Mouse (Mus musculus) spleen, postnatal 14 days (tissue): ENCODE measurements at regions not wholly inside any gene's neighbourhood (a gene's known extent, or its start where the extent isn't known, plus 50 kb on each side); places are given as distances from the start of the nearest gene placed in this dataset.

Experiments
- DNase-seq, 2 experiments: peaks; one replicate each; pipeline ENCODE4 v3.0.0; 2021 to 2022; ENCODE audit warnings: low spot score in 2 of 2

DNA sequence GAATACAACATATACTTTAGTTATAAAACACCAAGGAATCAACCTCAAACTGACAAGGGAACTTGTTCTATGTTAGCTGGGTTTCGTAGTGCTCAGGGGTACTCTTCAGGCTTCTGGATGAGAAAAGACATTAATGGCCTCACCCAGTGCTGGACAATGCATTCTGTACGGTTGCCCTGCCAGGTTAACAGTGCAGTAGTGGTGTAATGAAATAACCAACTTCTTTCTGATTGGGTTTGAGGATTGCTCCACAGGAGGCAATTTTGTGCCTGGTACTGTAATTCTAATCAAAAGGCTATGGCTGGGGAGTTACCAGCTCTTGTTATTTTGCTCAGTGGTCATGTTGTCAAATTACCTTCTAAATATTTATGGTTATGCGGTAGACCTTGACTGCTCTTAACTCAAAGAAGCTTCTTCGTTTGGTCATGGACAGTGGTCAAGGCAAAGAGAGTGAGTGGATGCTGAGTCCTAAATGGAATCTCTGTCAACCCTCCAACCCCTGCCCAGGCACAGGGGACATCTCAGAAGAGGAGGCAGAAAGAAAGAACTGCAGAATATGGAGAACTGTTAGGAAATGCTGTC is 158.8 kb upstream of the B3gat2 start:
- DNase-seq, result no peak

- no peak for DNase-seq
These were observed 132.2 kb upstream of the B3gat2 start for GRCm38 (mm10) chr1:23629366-23629765.

GRCm38 (mm10) chr1:23645093-23645492 is 116.5 kb upstream of the B3gat2 start:
- no peak for DNase-seq

GRCm38 (mm10) chr1:23648875-23649506 is 112.6 kb upstream of the B3gat2 start:
- DNase-seq, result no peak

GRCm38 (mm10) chr1:23649886-23650285 is 111.7 kb upstream of the B3gat2 start:
- DNase-seq, result no peak

- no peak for DNase-seq
These were observed 107.9 kb upstream of the B3gat2 start for GRCm38 (mm10) chr1:23653628-23654027.

DNA sequence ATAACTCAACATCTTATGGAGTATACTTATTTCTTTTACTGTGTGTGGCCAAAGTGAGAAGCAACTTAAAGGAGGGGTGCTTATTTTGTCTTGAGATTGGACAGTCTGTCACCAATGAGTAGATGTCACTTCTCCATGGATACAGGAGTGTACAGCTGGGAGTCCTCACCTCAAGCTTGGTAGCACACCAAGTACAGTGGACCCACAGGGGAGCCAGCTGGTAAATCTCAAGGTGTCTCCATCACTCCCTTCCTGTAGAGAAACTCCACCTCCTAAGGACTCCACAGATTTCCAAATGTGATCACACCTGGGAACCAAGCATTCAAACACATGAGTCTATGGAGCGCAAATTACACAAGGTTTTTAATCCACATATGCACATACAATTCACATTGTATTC is 105.8 kb upstream of the B3gat2 start:
- no peak for DNase-seq

DNA sequence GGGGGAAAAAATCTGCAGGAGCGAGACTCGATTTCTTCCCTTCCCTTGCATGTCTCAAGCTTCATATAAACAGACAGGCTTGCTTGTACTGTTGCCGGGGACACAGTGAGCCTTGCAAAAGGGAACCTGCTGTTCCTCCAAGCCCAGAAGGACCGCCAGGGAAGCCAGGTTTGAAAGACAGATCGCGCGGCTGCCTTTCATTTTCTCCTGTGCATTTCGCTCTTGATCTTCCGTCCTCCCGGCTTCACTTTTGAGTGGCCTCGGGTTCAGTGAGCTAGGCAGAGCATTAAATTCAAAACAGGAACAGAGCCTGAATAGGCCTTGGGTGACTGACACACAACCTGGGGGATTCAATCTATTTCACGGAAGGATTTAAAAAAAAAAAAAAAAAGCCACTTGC is 105.3 kb upstream of the B3gat2 start:
- DNase-seq, result no peak

DNA sequence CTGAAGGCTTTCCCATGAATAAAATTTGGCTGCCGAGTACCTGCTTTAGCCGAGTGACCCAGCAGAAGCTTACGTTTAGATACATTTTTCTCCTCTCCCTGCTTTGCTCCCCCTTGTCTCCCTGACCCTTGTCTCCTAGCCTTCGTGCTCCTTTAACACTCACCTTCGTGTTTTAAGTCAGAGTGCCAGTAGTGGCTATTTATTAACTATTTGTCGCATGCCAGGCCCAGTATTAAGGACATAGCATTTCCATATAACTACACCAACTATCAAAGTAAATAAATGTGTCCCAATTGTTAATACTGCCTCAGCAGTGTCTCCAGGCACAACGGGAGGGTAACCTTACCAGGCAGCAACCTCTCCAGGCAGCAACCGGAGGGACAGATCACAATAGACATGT is 104.8 kb upstream of the B3gat2 start:
- no peak for DNase-seq

- DNase-seq, result no peak
These were observed 91.0 kb upstream of the B3gat2 start for GRCm38 (mm10) chr1:23670514-23670913.

DNA sequence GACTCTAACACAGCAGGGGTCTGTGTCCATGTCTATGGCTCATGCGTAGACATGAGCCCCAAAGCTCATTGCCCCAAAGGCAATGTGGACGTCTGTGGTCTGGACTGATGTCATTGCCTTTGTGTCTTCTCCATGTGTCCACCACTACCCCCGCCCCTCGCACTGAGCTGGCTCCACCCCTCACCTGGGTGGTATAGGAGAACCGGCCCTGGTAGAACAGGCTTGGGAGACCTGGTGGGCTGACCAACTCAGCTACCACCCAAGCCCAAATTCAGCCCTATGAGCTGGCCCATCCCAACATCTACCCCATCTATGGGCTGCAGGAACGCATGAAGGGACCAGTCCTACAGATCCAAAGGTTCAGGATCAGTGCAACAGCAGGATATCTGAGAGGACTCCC is 87.2 kb upstream of the B3gat2 start:
- no peak for DNase-seq

DNA sequence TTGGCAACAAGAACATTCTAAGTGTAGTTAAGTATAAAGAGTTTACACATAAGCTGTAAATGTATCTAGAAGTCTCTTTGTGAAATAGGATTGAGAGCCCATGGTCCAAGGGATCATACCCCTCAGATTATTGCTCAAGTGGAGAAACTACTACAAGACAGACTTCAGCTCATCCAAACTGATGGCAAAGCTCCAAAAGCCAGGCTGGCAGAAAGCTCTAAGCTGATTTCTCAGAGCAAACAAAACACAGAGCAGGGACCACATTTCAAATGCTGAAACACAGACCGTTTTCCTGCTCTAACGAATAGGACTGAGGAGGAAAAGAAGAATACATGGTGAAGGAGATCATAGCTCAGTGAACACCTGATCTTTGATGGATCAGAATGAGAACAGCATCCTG is 85.3 kb upstream of the B3gat2 start:
- no peak for DNase-seq

DNA sequence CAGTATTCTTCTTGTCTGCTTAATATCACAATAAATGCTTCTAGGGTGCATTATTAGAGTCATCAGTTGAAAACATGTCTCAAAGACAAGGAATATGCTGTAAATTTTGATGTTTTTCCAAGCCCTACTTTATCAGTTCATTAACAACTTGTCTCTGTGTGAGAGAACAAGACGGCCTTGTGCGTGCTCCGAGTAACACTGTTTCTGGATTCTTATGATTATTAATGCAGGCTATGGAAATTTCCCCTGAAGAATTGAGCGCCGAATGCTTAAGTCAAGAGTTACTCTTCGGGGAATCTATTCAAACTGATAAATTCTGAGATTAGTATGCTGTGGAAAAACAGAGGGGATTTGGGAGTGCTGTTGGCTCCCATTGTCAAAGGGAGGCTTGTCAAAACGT is 72.2 kb upstream of the B3gat2 start:
- no peak for DNase-seq

DNA sequence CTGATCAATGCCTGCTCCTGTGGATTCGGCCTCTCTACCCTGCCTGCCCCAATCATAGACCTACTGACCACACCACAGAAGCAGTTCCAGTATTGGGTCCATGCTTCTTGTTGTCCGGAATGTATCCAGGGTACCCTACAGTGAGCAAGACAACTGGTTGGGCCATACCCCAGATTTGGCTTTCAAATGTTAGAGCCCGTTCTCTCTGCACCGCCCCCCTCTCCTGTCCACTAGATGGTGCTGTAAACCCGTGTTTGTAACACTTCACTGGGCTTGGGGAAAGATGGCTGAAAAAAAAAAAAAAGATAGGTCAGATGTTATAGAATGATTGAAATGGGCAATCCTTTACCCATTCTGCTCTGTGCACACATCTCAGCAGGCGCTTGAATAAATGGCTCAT is 56.1 kb upstream of the B3gat2 start:
- DNase-seq, result peak; percentile 8 to 33

DNA sequence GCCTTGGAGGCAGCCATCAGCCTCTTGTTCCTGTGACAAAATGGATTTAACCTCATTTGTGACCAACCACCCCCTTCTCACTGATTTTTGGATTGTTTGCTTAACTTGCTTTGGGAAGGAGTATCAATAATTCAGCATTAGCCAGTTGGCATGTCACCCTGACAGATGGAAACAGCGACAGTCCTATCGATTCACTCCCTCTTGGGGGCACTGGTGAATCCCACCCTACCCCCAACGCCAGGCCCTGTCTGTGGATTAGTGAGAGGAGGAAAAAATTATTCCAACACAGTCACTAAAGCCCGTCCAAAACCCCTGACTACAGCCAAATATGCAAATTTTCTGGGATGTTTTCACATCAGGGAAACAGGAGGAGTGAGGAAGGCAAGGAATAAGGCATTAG is 55.1 kb upstream of the B3gat2 start:
- DNase-seq, result no peak
